Comparison of ENCODE assay signal across 7 mouse cellular contexts in genomic region chr13:39440907-39441306, GRCm38 (mm10).
DNase-seq lines count a peak whose midpoint lies in the region; TF ChIP-seq lines count a peak whose summit lies in the region.

No protein-coding gene starts in this region.

- H3K9me3 ChIP-seq in MEL (replicated peaks; ENCODE audit: insufficient read depth, low read length) = no peaks in the 10 kb centered on the region
- H3K9me3 ChIP-seq in embryonic facial prominence, embryonic 10.5 days = no peaks in the 10 kb centered on the region

- no peak overlapping the region for H3K9ac ChIP-seq in MEL (ENCODE audit: control insufficient read depth, low read depth, low read length, poor library complexity, severe bottlenecking)

- H3K27ac ChIP-seq in MEL (ENCODE audit: control insufficient read depth, low read depth, low read length) = no peak overlapping the region
- H3K27ac ChIP-seq in embryonic facial prominence, embryonic 10.5 days (replicated peaks) = no peak overlapping the region

- H3K79me2 ChIP-seq in MEL (ENCODE audit: control insufficient read depth, insufficient read depth, low read length, poor library complexity) = no peaks in the 10 kb centered on the region

- H3K4me3 ChIP-seq in MEL (ENCODE audit: control insufficient read depth in 1 of 2, insufficient read depth in 1 of 2, low read depth in 2 of 2, low read length in 2 of 2) = no peak overlapping the region
- no peak overlapping the region for H3K4me3 ChIP-seq in embryonic facial prominence, embryonic 10.5 days

- no peak for TF ChIP-seq POLR2A in MEL (IDR thresholded peaks at IDR 0.05; ENCODE audit: control insufficient read depth in 1 of 2, insufficient read depth in 1 of 2, low read depth in 1 of 2, low read length in 2 of 2, poor library complexity in 1 of 2)

- no peak for TF ChIP-seq EP300 in MEL (IDR thresholded peaks at IDR 0.05; ENCODE audit: low read depth in 1 of 2, low read length in 2 of 2)

- H3K27me3 ChIP-seq in MEL (ENCODE audit: control insufficient read depth in 1 of 2, insufficient read depth in 2 of 2, low read length in 2 of 2) = no peaks in the 10 kb centered on the region
- H3K27me3 ChIP-seq in embryonic facial prominence, embryonic 10.5 days (replicated peaks; ENCODE audit: low read depth, poor library complexity, severe bottlenecking) = 0 out of 2 replicates have a peak, but pooled peaks cover 9% of the 10 kb centered on the region

- DNase-seq in MEL (ENCODE audit: low read depth, low spot score) = peak; percentile 27
- peak; percentile 54 for DNase-seq in adrenal gland, postnatal 25 days
- peak; percentile 70 for DNase-seq in embryonic facial prominence, embryonic 10.5 days (ENCODE audit: low spot score)
- DNase-seq in heart, postnatal 4 days = peak; percentile 71
- peak; percentile 83 to 86 for DNase-seq in layer of hippocampus, postnatal 10 days (ENCODE audit: low spot score in 2 of 2)
- peak; percentile 54 to 70 for DNase-seq in lung, postnatal 4 days
- peak; percentile 10 for DNase-seq in skeletal muscle tissue, adult 2 months (ENCODE audit: low read depth, low spot score)

- H3K36me3 ChIP-seq in MEL (ENCODE audit: control insufficient read depth in 1 of 2, insufficient read depth in 2 of 2, low read length in 2 of 2) = no peaks in the 10 kb centered on the region
- H3K36me3 ChIP-seq in embryonic facial prominence, embryonic 10.5 days (replicated peaks) = no peaks in the 10 kb centered on the region

- peak; percentile 50 to 67 (median 54) for TF ChIP-seq CTCF in MEL (IDR thresholded peaks at IDR 0.05 in 2 of 3, conservative IDR thresholded peaks at IDR 0.05 in 1 of 3; ENCODE audit: control insufficient read depth in 1 of 3, insufficient read depth in 1 of 3, low read depth in 2 of 3, low read length in 3 of 3, poor library complexity in 1 of 3, severe bottlenecking in 1 of 3)

- no peaks in the 10 kb centered on the region for H3K4me1 ChIP-seq in MEL (ENCODE audit: control insufficient read depth in 1 of 2, insufficient read depth in 2 of 2, low read length in 2 of 2)
- H3K4me1 ChIP-seq in embryonic facial prominence, embryonic 10.5 days = no peaks in the 10 kb centered on the region

- peak; percentile 59 for TF ChIP-seq RAD21 in MEL (IDR thresholded peaks at IDR 0.05; ENCODE audit: low read depth, low read length)

- 35% methylated on average over 8 of the region's 8 CpGs for WGBS in embryonic facial prominence, embryonic 10.5 days

TF ChIP-seq in MEL, 35 proteins besides CTCF, POLR2A, EP300 and RAD21:
- TF ChIP-seq CHD2 (IDR thresholded peaks at IDR 0.05; ENCODE audit: low read length) (no peak), KAT2A (conservative IDR thresholded peaks at IDR 0.05; ENCODE audit: low read depth, low read length) (no peak), SMC3 (IDR thresholded peaks at IDR 0.05; ENCODE audit: low read depth, low read length) (peak; percentile 27), MYC (IDR thresholded peaks at IDR 0.05; ENCODE audit: low read depth, low read length) (no peak), UBTF (IDR thresholded peaks at IDR 0.05; ENCODE audit: borderline replicate concordance, insufficient read depth, low read depth, low read length) (no peak), TAL1 (IDR thresholded peaks at IDR 0.05; ENCODE audit: low read length) (no peak), USF1 (IDR thresholded peaks at IDR 0.05; ENCODE audit: low read depth, low read length) (no peak), TCF12 (IDR thresholded peaks at IDR 0.05; ENCODE audit: low read depth, low read length) (no peak)

Comparison
In these comparisons a context has a peak if more than half of its experiments do, and no peak if none do; other contexts are left out.
1. DNase-seq: peak in every context shown above with its lines; median percentile 84 in layer of hippocampus, postnatal 10 days; 71 in heart, postnatal 4 days; 70 in embryonic facial prominence, embryonic 10.5 days; 62 in lung, postnatal 4 days; 54 in adrenal gland, postnatal 25 days; 27 in MEL; 10 in skeletal muscle tissue, adult 2 months.